Mouse (Mus musculus) left cerebral cortex, adult 2 months (tissue): ENCODE measurements around the gene Evl. TPM values are rescaled to one million over a fixed set of nuclear protein-coding genes. Genes with fewer than 3 reads are reported as not detected.

ENCODE experiments used
- DNase-seq, 2 experiments: peaks; one replicate each; pipeline ENCODE4 v3.0.0; 2021 to 2022; ENCODE audit warnings: low spot score in 2 of 2, mixed read lengths in 1 of 2; ENCODE audit errors: extremely low spot score in 1 of 2
- H3K27ac ChIP-seq: fragments of 200-600 bp; 2 replicates; pipeline ENCODE4 v1.8.1; 2022
- H3K4me3 ChIP-seq: fragments of 200-600 bp; 2 replicates; pipeline ENCODE4 v1.8.1; 2022
- CTCF ChIP-seq: fragments of 200-600 bp; IDR thresholded peaks from 2 replicates; pipeline ENCODE4 v1.8.1; 2022; ENCODE audit warnings: antibody characterized with exemption, mild to moderate bottlenecking, moderate library complexity
- intact Hi-C: fragments of 180-260 bp; cut with DNase I; formaldehyde crosslinking; loops from one replicate; pipeline ENCODE4 v1.15.1; 2025
- total RNA-seq, 2 experiments: library from RNA; stranded (reverse); gene quantifications; 2 replicates each; pipeline ENCODE4 v1.2.3; 2021

Evl gene
- total RNA-seq, 2 experiments from 2014 or later, result 242 to 249 TPM

- Histone ChIP-seq H3K27ac (no peak overlapping the region), H3K4me3 (no peak overlapping the region)
- intact Hi-C loops, result no loop called here
- no peak for TF ChIP-seq CTCF
- DNase-seq, result no peak
These were observed 99.1 kb downstream of the Evl start for GRCm38 (mm10) chr12:108653358-108654335.

GRCm38 (mm10) chr12:108657350-108657749 is 102.8 kb downstream of the Evl start:
- peak; percentile 76 for TF ChIP-seq CTCF
- peak; percentile 33 to 34 for DNase-seq
- Histone ChIP-seq H3K27ac (no peak overlapping the region), H3K4me3 (no peak overlapping the region)
- intact Hi-C loops, result loop anchor here (5.0 kb wide), 1 partner anchor 45 kb away; no protein-coding TSS in a partner anchor

- no peak for TF ChIP-seq CTCF
- DNase-seq, result no peak
- intact Hi-C loops, result no loop called here
- Histone ChIP-seq H3K4me3 (no peak overlapping the region), H3K27ac (no peak overlapping the region)
These were observed 114.2 kb downstream of the Evl start for GRCm38 (mm10) chr12:108668606-108669235.

GRCm38 (mm10) chr12:108671541-108671940 is 117.0 kb downstream of the Evl start:
- H3K4me3 ChIP-seq, result no peak overlapping the region
- TF ChIP-seq CTCF, result no peak
- H3K27ac ChIP-seq, result no peak overlapping the region
- intact Hi-C loops, result no loop called here
- no peak for DNase-seq

- no peak overlapping the region for H3K27ac ChIP-seq
- no peak overlapping the region for H3K4me3 ChIP-seq
- intact Hi-C loops, result no loop called here
- TF ChIP-seq CTCF, result no peak
- DNase-seq, result no peak
These were observed 118.4 kb downstream of the Evl start for GRCm38 (mm10) chr12:108672908-108673307.

GRCm38 (mm10) chr12:108673546-108673945 is 119.0 kb downstream of the Evl start:
- intact Hi-C loops, result no loop called here
- no peak overlapping the region for H3K27ac ChIP-seq
- TF ChIP-seq CTCF, result no peak
- no peak overlapping the region for H3K4me3 ChIP-seq
- DNase-seq, result no peak

- Histone ChIP-seq H3K4me3 (no peak overlapping the region), H3K27ac (peak overlapping the region; percentile 5)
- no peak for TF ChIP-seq CTCF
- DNase-seq, result peak in 1 of 2 experiments; percentile 32
- intact Hi-C loops, result no loop called here
These were observed 120.0 kb downstream of the Evl start for GRCm38 (mm10) chr12:108674502-108674901.

GRCm38 (mm10) chr12:108674916-108675315 is 120.4 kb downstream of the Evl start:
- DNase-seq, result no peak
- peak overlapping the region; percentile 5 for H3K27ac ChIP-seq
- TF ChIP-seq CTCF, result no peak
- intact Hi-C loops, result no loop called here
- H3K4me3 ChIP-seq, result no peak overlapping the region

- intact Hi-C loops, result loop anchor here (2.0 kb wide), 1 partner anchor 121 kb away; the partner anchor contains the start of gene Evl
- no peak for DNase-seq
- H3K27ac ChIP-seq, result peak overlapping the region; percentile 63
- peak; percentile 46 for TF ChIP-seq CTCF
- H3K4me3 ChIP-seq, result no peak overlapping the region
These were observed 121.3 kb downstream of the Evl start for GRCm38 (mm10) chr12:108675614-108676401.

- intact Hi-C loops, result loop anchor here (2.0 kb wide), 1 partner anchor 122 kb away; the partner anchor contains the start of gene Evl
- Histone ChIP-seq H3K4me3 (no peak overlapping the region), H3K27ac (peak overlapping the region; percentile 44; the same call in 1 of the 2 replicates)
- no peak for TF ChIP-seq CTCF
- no peak for DNase-seq
These were observed 122.6 kb downstream of the Evl start for GRCm38 (mm10) chr12:108677116-108677515.

- H3K27ac ChIP-seq, result no peak overlapping the region
- intact Hi-C loops, result no loop called here
- H3K4me3 ChIP-seq, result no peak overlapping the region
- no peak for DNase-seq
- TF ChIP-seq CTCF, result no peak
These were observed 123.8 kb downstream of the Evl start for GRCm38 (mm10) chr12:108678366-108678765.

GRCm38 (mm10) chr12:108680861-108681260 is 126.3 kb downstream of the Evl start:
- Histone ChIP-seq H3K4me3 (no peak overlapping the region), H3K27ac (no peak overlapping the region)
- TF ChIP-seq CTCF, result no peak
- DNase-seq, result no peak
- intact Hi-C loops, result no loop called here
